Mouse (Mus musculus): ENCODE measurements around the gene Ptprd. TPM values are rescaled to one million over a fixed set of nuclear protein-coding genes. Genes with fewer than 3 reads are reported as not detected.

Ptprd gene
- polyA plus RNA-seq, 1 experiment = not detected

DNA sequence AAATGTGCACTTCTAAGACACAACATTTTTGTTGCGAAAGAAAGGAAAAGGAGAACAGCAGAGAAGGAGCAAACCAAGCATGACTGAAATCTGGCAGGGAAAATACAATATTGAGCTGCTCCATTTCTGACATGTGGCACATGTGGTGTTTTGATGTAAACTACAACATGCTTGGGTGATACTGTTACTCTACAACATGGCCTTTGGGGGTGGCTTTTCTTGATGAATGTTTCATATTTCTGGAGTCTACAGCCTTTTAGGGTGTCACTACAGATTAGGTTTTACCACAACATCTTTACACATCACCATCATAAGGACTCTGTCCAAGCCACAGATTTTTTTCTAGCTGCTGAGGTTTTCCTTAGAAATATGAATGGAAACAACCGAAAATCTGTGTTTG lies 501.5 kb downstream of the Ptprd start:
- no peaks in the 10 kb centered on the region for H3K27me3 ChIP-seq (replicated peaks)
- no peak for TF ChIP-seq GATA1 (IDR thresholded peaks at IDR 0.05; ENCODE audit: borderline replicate concordance, low read length)
- TF ChIP-seq FLI1 (IDR thresholded peaks at IDR 0.05; ENCODE audit: low read length) = no peak
- H3K36me3 ChIP-seq (replicated peaks; ENCODE audit: low read length) = no peaks in the 10 kb centered on the region
- no peak overlapping the region for H3K4me3 ChIP-seq (replicated peaks)
- no peaks in the 10 kb centered on the region for H3K4me1 ChIP-seq
- no peaks in the 10 kb centered on the region for H3K9me3 ChIP-seq

GRCm38 (mm10) chr4:77698294-77698693 lies 513.5 kb downstream of the Ptprd start:
- Histone ChIP-seq H3K9me3 (no peaks in the 10 kb centered on the region), H3K27me3 (replicated peaks) (no peaks in the 10 kb centered on the region), H3K36me3 (replicated peaks; ENCODE audit: low read length) (no peaks in the 10 kb centered on the region), H3K4me1 (no peaks in the 10 kb centered on the region), H3K4me3 (replicated peaks) (no peak overlapping the region)
- no peak for TF ChIP-seq FLI1 (IDR thresholded peaks at IDR 0.05; ENCODE audit: low read length)
- TF ChIP-seq GATA1 (IDR thresholded peaks at IDR 0.05; ENCODE audit: borderline replicate concordance, low read length) = no peak

DNA sequence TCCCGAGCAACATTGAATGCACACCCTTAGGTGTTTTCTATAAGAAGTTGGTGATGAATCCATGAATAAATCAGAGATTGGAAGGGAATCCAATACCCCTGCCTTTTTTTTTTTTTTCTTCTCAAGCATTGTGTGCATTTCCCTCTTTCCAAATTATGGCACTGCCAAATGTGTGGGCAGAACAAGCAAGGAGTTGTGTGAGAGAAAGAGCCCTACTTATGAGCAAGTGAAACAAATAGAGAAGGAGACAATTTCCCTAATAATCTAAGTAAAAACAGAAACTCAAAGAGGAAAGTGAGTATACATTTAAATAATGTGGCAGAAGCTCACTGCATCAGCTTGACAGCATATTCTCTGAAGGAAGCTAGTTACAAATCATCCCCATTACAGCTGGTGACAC lies 536.0 kb downstream of the Ptprd start:
- no peaks in the 10 kb centered on the region for H3K4me1 ChIP-seq
- no peaks in the 10 kb centered on the region for H3K9me3 ChIP-seq
- no peaks in the 10 kb centered on the region for H3K36me3 ChIP-seq (replicated peaks; ENCODE audit: low read length)
- TF ChIP-seq FLI1 (IDR thresholded peaks at IDR 0.05; ENCODE audit: low read length) = no peak
- no peak for TF ChIP-seq GATA1 (IDR thresholded peaks at IDR 0.05; ENCODE audit: borderline replicate concordance, low read length)
- no peaks in the 10 kb centered on the region for H3K27me3 ChIP-seq (replicated peaks)
- no peak overlapping the region for H3K4me3 ChIP-seq (replicated peaks)

- no peaks in the 10 kb centered on the region for H3K9me3 ChIP-seq
- H3K4me3 ChIP-seq (replicated peaks) = no peak overlapping the region
- no peaks in the 10 kb centered on the region for H3K4me1 ChIP-seq
These were observed 547.0 kb downstream of the Ptprd start for GRCm38 (mm10) chr4:77664761-77665160.

DNA sequence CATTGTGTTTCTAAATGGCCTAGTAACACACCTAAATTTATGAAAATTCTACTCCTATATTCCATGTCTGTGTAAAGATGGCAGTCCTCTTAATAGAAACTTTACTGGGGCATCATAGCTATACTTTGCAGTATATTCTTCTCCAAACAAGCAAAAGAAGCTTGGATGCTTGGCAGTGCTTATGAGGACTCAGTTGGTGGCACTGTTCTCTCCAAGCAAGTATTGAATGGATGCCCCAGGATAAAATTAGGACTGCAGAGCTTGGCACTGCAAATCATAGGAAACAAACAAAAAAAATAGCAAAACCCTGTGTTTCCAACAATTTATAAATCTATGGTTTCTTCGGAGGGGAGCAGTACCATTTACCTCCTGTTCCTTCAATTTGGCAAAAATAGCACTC lies 549.5 kb downstream of the Ptprd start:
- Histone ChIP-seq H3K4me3 (replicated peaks) (no peak overlapping the region), H3K27me3 (replicated peaks) (no peaks in the 10 kb centered on the region), H3K36me3 (replicated peaks; ENCODE audit: low read length) (no peaks in the 10 kb centered on the region), H3K4me1 (no peaks in the 10 kb centered on the region), H3K9me3 (no peaks in the 10 kb centered on the region)
- TF ChIP-seq GATA1 (IDR thresholded peaks at IDR 0.05; ENCODE audit: borderline replicate concordance, low read length) (no peak), FLI1 (IDR thresholded peaks at IDR 0.05; ENCODE audit: low read length) (no peak)

More at GRCm38 (mm10) chr4:77664761-77665160, 547.0 kb downstream of the Ptprd start:
- Histone ChIP-seq H3K36me3 (replicated peaks; ENCODE audit: low read length) (no peaks in the 10 kb centered on the region), H3K27me3 (replicated peaks) (no peaks in the 10 kb centered on the region)
- TF ChIP-seq GATA1 (IDR thresholded peaks at IDR 0.05; ENCODE audit: borderline replicate concordance, low read length) (no peak), FLI1 (IDR thresholded peaks at IDR 0.05; ENCODE audit: low read length) (no peak)

DNA sequence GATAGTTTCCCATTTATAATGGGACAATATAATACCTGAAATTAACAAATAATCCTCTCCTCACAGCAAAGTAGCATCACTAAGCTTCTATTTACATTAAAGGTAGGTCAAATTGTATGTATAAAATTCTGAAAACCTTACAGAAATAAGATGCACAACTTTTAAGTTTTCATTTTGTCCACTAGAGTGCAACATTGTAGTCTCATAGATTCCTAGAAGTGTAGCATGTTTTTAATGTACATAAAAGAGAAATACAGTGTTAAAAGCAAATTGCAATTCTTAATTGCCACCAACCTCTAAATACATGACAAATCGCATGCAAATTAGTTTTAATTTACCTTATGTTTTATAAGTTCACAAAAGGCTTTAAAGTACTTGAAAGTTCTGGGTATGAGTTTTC lies 556.1 kb downstream of the Ptprd start:
- H3K9me3 ChIP-seq = no peaks in the 10 kb centered on the region
- TF ChIP-seq GATA1 (IDR thresholded peaks at IDR 0.05; ENCODE audit: borderline replicate concordance, low read length) = no peak
- no peak for TF ChIP-seq FLI1 (IDR thresholded peaks at IDR 0.05; ENCODE audit: low read length)

GRCm38 (mm10) chr4:77649615-77650325 lies 562.0 kb downstream of the Ptprd start:
- no peaks in the 10 kb centered on the region for H3K27me3 ChIP-seq (replicated peaks)
- H3K36me3 ChIP-seq (replicated peaks; ENCODE audit: low read length) = no peaks in the 10 kb centered on the region
- TF ChIP-seq GATA1 (IDR thresholded peaks at IDR 0.05; ENCODE audit: borderline replicate concordance, low read length) = no peak
- TF ChIP-seq FLI1 (IDR thresholded peaks at IDR 0.05; ENCODE audit: low read length) = no peak

More for the DNA sequence above, 556.1 kb downstream of the Ptprd start:
- Histone ChIP-seq H3K27me3 (replicated peaks) (no peaks in the 10 kb centered on the region), H3K4me1 (no peaks in the 10 kb centered on the region), H3K36me3 (replicated peaks; ENCODE audit: low read length) (no peaks in the 10 kb centered on the region), H3K4me3 (replicated peaks) (no peak overlapping the region)

DNA sequence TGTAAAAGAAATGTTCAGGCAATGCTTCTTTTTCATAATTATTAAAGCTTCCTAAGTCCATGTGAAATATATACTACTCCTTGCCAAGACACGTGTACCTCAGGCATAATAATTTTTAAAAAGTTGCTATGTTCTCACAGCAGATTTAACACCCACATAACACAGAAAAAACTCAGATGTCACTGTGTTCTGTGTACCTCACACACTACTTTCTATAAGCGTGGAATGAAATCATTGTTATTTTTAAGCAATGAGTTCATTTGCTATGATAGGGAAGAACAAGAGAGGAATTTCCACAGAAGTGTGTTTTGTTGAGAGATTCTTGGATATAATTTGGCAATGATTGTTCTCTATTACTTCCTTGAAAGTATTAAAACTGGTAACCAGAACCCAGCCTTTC lies 562.9 kb downstream of the Ptprd start:
- no peaks in the 10 kb centered on the region for H3K4me1 ChIP-seq
- no peak for TF ChIP-seq FLI1 (IDR thresholded peaks at IDR 0.05; ENCODE audit: low read length)
- TF ChIP-seq GATA1 (IDR thresholded peaks at IDR 0.05; ENCODE audit: borderline replicate concordance, low read length) = no peak
- H3K4me3 ChIP-seq (replicated peaks) = no peak overlapping the region
- H3K27me3 ChIP-seq (replicated peaks) = no peaks in the 10 kb centered on the region
- H3K9me3 ChIP-seq = no peaks in the 10 kb centered on the region
- H3K36me3 ChIP-seq (replicated peaks; ENCODE audit: low read length) = no peaks in the 10 kb centered on the region

More at GRCm38 (mm10) chr4:77649615-77650325, 562.0 kb downstream of the Ptprd start:
- Histone ChIP-seq H3K4me1 (no peaks in the 10 kb centered on the region), H3K9me3 (no peaks in the 10 kb centered on the region), H3K4me3 (replicated peaks) (no peak overlapping the region)

GRCm38 (mm10) chr4:77647451-77648137 lies 564.2 kb downstream of the Ptprd start:
- no peak overlapping the region for H3K4me3 ChIP-seq (replicated peaks)

DNA sequence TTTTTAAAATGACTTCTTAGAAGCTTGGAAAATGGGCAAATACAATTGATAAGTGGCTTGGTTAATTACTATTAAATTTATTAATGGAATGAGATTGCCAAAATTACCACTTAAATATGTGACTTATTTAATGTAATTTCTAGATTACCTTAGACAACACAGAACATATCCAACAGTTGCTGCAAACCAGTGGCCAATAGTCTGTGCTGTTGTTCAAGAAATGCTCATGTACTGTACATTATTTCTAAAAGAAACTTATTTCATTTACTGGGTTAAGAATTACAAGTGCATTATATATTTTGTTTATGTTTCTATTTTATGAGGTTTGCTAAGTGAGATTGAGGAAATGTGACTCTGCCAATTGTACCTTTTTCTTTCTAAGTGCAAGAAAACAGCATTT lies 567.3 kb downstream of the Ptprd start:
- no peak for TF ChIP-seq FLI1 (IDR thresholded peaks at IDR 0.05; ENCODE audit: low read length)
- no peak for TF ChIP-seq GATA1 (IDR thresholded peaks at IDR 0.05; ENCODE audit: borderline replicate concordance, low read length)
- Histone ChIP-seq H3K4me3 (replicated peaks) (no peak overlapping the region), H3K27me3 (replicated peaks) (no peaks in the 10 kb centered on the region), H3K36me3 (replicated peaks; ENCODE audit: low read length) (no peaks in the 10 kb centered on the region), H3K4me1 (no peaks in the 10 kb centered on the region), H3K9me3 (no peaks in the 10 kb centered on the region)

More at GRCm38 (mm10) chr4:77647451-77648137, 564.2 kb downstream of the Ptprd start:
- H3K4me1 ChIP-seq = no peaks in the 10 kb centered on the region
- TF ChIP-seq FLI1 (IDR thresholded peaks at IDR 0.05; ENCODE audit: low read length) = no peak
- no peaks in the 10 kb centered on the region for H3K9me3 ChIP-seq
- H3K36me3 ChIP-seq (replicated peaks; ENCODE audit: low read length) = no peaks in the 10 kb centered on the region
- no peaks in the 10 kb centered on the region for H3K27me3 ChIP-seq (replicated peaks)
